Mouse (Mus musculus) heart, adult 2 months (tissue): ENCODE measurements around the gene Exph5. TPM values are rescaled to one million over a fixed set of nuclear protein-coding genes. Genes with fewer than 3 reads are reported as not detected.

Experiments used
- DNase-seq, 2 experiments: peaks; one replicate each; pipeline ENCODE4 v3.0.0; 2021
- H3K27ac ChIP-seq: fragments of 200-600 bp; 2 replicates; pipeline ENCODE4 v1.8.1; 2022
- H3K27me3 ChIP-seq: fragments of 200-500 bp; 2 replicates; pipeline ENCODE4 v1.6.1; 2012; ENCODE audit warnings: mild to moderate bottlenecking, low read length, inconsistent platforms, mixed read lengths; ENCODE audit not compliant: control insufficient read depth, insufficient read depth
- H3K36me3 ChIP-seq: fragments of 200-500 bp; 2 replicates; pipeline ENCODE4 v1.6.1; 2012; ENCODE audit warnings: low read length, inconsistent platforms; ENCODE audit not compliant: control insufficient read depth, insufficient read depth
- H3K4me1 ChIP-seq: fragments of 200-500 bp; 2 replicates; pipeline ENCODE4 v1.6.1; 2011; ENCODE audit warnings: low read length; ENCODE audit not compliant: control insufficient read depth, insufficient read depth
- H3K4me3 ChIP-seq: fragments of 200-600 bp; 2 replicates; pipeline ENCODE4 v1.8.1; 2022
- H3K79me2 ChIP-seq: fragments of 200-500 bp; replicated peaks from 2 replicates; pipeline ENCODE4 v1.6.1; 2012; ENCODE audit warnings: mild to moderate bottlenecking, inconsistent platforms, low read length, moderate library complexity, mixed read lengths; ENCODE audit not compliant: control insufficient read depth, insufficient read depth
- H3K9ac ChIP-seq: fragments of 200-500 bp; 2 replicates; pipeline ENCODE4 v1.6.1; 2012; ENCODE audit warnings: low read depth, mild to moderate bottlenecking, control low read depth, inconsistent platforms, low read length, mixed read lengths
- CTCF ChIP-seq: fragments of 200-600 bp; IDR thresholded peaks from 2 replicates; pipeline ENCODE4 v1.8.1; 2022; ENCODE audit warnings: antibody characterized with exemption, mild to moderate bottlenecking, moderate library complexity
- EP300 ChIP-seq: fragments of 200-500 bp; IDR thresholded peaks from 2 replicates; pipeline ENCODE4 v1.6.1; 2011; ENCODE audit warnings: low read depth, low read length, control low read depth; ENCODE audit not compliant: insufficient read depth
- POLR2A ChIP-seq: fragments of 200-500 bp; IDR thresholded peaks from 2 replicates; pipeline ENCODE4 v1.6.1; 2011; ENCODE audit warnings: mild to moderate bottlenecking, low read depth, low read length, control low read depth; ENCODE audit not compliant: insufficient read depth
- WGBS: fragments of 180-500 bp; shearing (Covaris S2); methylation state at CpG from one replicate; pipeline ENCODE4 v1.1.7; 2018; 5-methylcytosine and 5-hydroxymethylcytosine counted together
- intact Hi-C: fragments of 180-260 bp; cut with DNase I; formaldehyde crosslinking; loops from one replicate; pipeline ENCODE4 v1.15.1; 2025
- polyA plus RNA-seq: library from polyadenylated mRNA; depleted of rRNA; stranded (reverse); fragments of >200 nt; gene quantifications from 2 replicates; pipeline ENCODE4 v1.2.3, GENCODE M21; 2012
- total RNA-seq, 2 experiments: library from RNA; stranded (reverse); gene quantifications; 2 replicates each; pipeline ENCODE4 v1.2.3; 2021

Gene Exph5
- total and polyA plus RNA-seq, 3 experiments: 0.14 to 0.37 (median 0.18) TPM

GRCm38 (mm10) chr9:53301801-53302311, 386 bp downstream of the Exph5 start:
- H3K27ac ChIP-seq: no peak overlapping the region
- H3K9ac ChIP-seq: no peak overlapping the region
- H3K36me3 ChIP-seq: no peaks in the 10 kb centered on the region
- H3K79me2 ChIP-seq: no peaks in the 10 kb centered on the region
- TF ChIP-seq CTCF (no peak), POLR2A (no peak), EP300 (no peak)
- WGBS: 8% methylated on average over 19 of the region's 19 CpGs
- no peaks in the 10 kb centered on the region for H3K4me1 ChIP-seq
- no peak overlapping the region for H3K4me3 ChIP-seq
- intact Hi-C loops: no loop called here
- H3K27me3 ChIP-seq: 0 out of 2 replicates have a peak, but pooled peaks cover 2% of the 10 kb centered on the region
- DNase-seq: no peak

GRCm38 (mm10) chr9:53302415-53302814, 945 bp downstream of the Exph5 start:
- WGBS: 62% methylated on average over 5 of the region's 5 CpGs
- Histone ChIP-seq H3K9ac (no peak overlapping the region), H3K27ac (no peak overlapping the region), H3K79me2 (no peaks in the 10 kb centered on the region), H3K4me1 (no peaks in the 10 kb centered on the region), H3K36me3 (no peaks in the 10 kb centered on the region), H3K27me3 (0 out of 2 replicates have a peak, but pooled peaks cover 2% of the 10 kb centered on the region), H3K4me3 (no peak overlapping the region)
- intact Hi-C loops: no loop called here
- no peak for DNase-seq
- TF ChIP-seq EP300: no peak
- TF ChIP-seq POLR2A: no peak
- no peak for TF ChIP-seq CTCF

GRCm38 (mm10) chr9:53307904-53308303, 6.4 kb downstream of the Exph5 start:
- no peak overlapping the region for H3K4me3 ChIP-seq
- 70% methylated on average over 7 of the region's 7 CpGs for WGBS
- TF ChIP-seq EP300 (no peak), CTCF (no peak), POLR2A (no peak)
- no peaks in the 10 kb centered on the region for H3K27me3 ChIP-seq
- H3K36me3 ChIP-seq: no peaks in the 10 kb centered on the region
- intact Hi-C loops: no loop called here
- H3K4me1 ChIP-seq: no peaks in the 10 kb centered on the region
- H3K27ac ChIP-seq: no peak overlapping the region
- H3K9ac ChIP-seq: no peak overlapping the region
- no peaks in the 10 kb centered on the region for H3K79me2 ChIP-seq
- no peak for DNase-seq

GRCm38 (mm10) chr9:53312981-53313380, 11.5 kb downstream of the Exph5 start:
- 94% methylated on average over 1 of the region's 1 CpGs for WGBS
- no peak for DNase-seq
- intact Hi-C loops: no loop called here

GRCm38 (mm10) chr9:53320894-53321650, 19.6 kb downstream of the Exph5 start:
- Histone ChIP-seq H3K4me1 (no peaks in the 10 kb centered on the region), H3K9ac (no peak overlapping the region), H3K27me3 (no peaks in the 10 kb centered on the region), H3K27ac (no peak overlapping the region), H3K79me2 (no peaks in the 10 kb centered on the region), H3K36me3 (no peaks in the 10 kb centered on the region), H3K4me3 (no peak overlapping the region)
- WGBS: 27% methylated on average over 10 of the region's 10 CpGs
- TF ChIP-seq EP300: no peak
- no peak for TF ChIP-seq POLR2A
- TF ChIP-seq CTCF: no peak
- no peak for DNase-seq
- intact Hi-C loops: no loop called here

More at GRCm38 (mm10) chr9:53312981-53313380, 11.5 kb downstream of the Exph5 start:
- H3K79me2 ChIP-seq: no peaks in the 10 kb centered on the region
- no peaks in the 10 kb centered on the region for H3K4me1 ChIP-seq
- H3K27me3 ChIP-seq: no peaks in the 10 kb centered on the region
- H3K4me3 ChIP-seq: no peak overlapping the region
- TF ChIP-seq EP300 (no peak), POLR2A (no peak), CTCF (no peak)
- no peak overlapping the region for H3K27ac ChIP-seq
- no peak overlapping the region for H3K9ac ChIP-seq
- no peaks in the 10 kb centered on the region for H3K36me3 ChIP-seq

GRCm38 (mm10) chr9:53321683-53322082, 20.2 kb downstream of the Exph5 start:
- H3K79me2 ChIP-seq: no peaks in the 10 kb centered on the region
- TF ChIP-seq EP300: no peak
- TF ChIP-seq CTCF: no peak
- H3K27me3 ChIP-seq: no peaks in the 10 kb centered on the region
- no peaks in the 10 kb centered on the region for H3K36me3 ChIP-seq
- H3K4me1 ChIP-seq: no peaks in the 10 kb centered on the region
- WGBS: 62% methylated on average over 8 of the region's 8 CpGs
- no peak overlapping the region for H3K4me3 ChIP-seq
- no peak for DNase-seq
- no peak overlapping the region for H3K27ac ChIP-seq
- intact Hi-C loops: no loop called here
- no peak overlapping the region for H3K9ac ChIP-seq
